Mouse (Mus musculus): ENCODE measurements around the gene Vamp2.

- TF ChIP-seq POLR2A (IDR thresholded peaks at IDR 0.05; ENCODE audit: extremely low read depth, insufficient read depth, low read length) = no peak
- TF ChIP-seq CTCF (IDR thresholded peaks at IDR 0.05; ENCODE audit: low read depth, low read length) = no peak
Measured at GRCm38 (mm10) chr11:69047592-69047991, 40.7 kb upstream of the Vamp2 start.

Measured in liver, adult 2 months (tissue).